Mouse (Mus musculus): ENCODE data around the gene Phactr1. TPM values are rescaled to one million over a fixed set of nuclear protein-coding genes. Genes with fewer than 3 reads are reported as not detected.

Phactr1 gene
- polyA plus RNA-seq, 1 experiment = not detected

DNA sequence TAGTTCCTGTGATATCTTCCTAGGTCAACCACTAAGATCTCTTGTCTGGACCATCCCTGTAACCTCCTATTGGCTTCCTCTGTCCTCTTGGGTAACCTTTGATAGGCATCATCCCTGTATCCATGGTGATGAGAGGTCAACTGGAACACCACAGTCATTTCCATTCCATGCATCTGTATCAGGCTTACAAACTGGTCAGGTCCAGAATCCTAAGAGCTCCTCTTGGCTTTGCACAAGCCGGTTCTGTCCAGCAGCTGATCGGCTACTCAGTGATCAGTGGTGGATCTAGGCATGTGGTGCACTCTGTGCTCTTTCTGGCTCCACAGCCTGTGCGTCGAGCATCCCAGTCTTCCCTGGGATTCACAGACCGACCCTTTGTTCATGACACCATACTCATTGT, 309.1 kb downstream of the Phactr1 start:
- H3K27me3 ChIP-seq (ENCODE audit: control insufficient read depth, insufficient read depth, insufficient read length) = no peaks in the 10 kb centered on the region
- no peaks in the 10 kb centered on the region for H3K79me2 ChIP-seq (ENCODE audit: control insufficient read depth, insufficient read depth)

DNA sequence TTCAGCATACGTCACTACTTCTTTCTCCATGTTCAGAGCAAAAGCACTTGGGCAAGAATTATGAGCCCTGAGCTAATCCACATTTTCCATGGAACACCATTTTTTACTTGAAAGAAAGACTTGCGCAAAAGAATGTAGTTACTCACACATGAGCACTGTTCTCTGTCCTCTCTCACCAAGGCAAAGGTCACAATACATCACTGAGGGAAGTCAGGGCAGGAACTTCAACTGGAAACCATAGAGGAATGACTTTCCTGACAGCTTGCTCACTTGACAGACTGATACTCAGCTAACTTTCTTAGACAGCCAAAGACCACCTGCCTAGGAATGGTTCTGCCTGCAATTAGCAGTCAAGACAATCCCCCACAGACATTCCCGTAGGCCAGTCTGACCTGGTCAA, 309.6 kb downstream of the Phactr1 start:
- Histone ChIP-seq H3K27me3 (ENCODE audit: control insufficient read depth, insufficient read depth, insufficient read length) (no peaks in the 10 kb centered on the region), H3ac (ENCODE audit: control insufficient read depth, insufficient read length) (no peak overlapping the region)
- no peak for TF ChIP-seq MYOG (IDR thresholded peaks at IDR 0.05; ENCODE audit: control insufficient read depth in 1 of 3, insufficient read depth in 1 of 3, insufficient read length in 2 of 3, low read depth in 2 of 3)
- TF ChIP-seq REST (IDR thresholded peaks at IDR 0.05; ENCODE audit: insufficient read depth, insufficient read length) = no peak
- no peak for TF ChIP-seq TCF3 (IDR thresholded peaks at IDR 0.05; ENCODE audit: insufficient read length, low read depth)
- no peak for TF ChIP-seq MAX (IDR thresholded peaks at IDR 0.05; ENCODE audit: low read depth)
- no peak for TF ChIP-seq USF1 (IDR thresholded peaks at IDR 0.05; ENCODE audit: low read depth)
- TF ChIP-seq CEBPB (IDR thresholded peaks at IDR 0.05; ENCODE audit: insufficient read depth, poor library complexity, severe bottlenecking) = no peak

More for the DNA sequence above, 309.1 kb downstream of the Phactr1 start:
- H3K4me2 ChIP-seq (ENCODE audit: low read depth) = no peak overlapping the region
- no peak overlapping the region for H3K4me3 ChIP-seq
- H3ac ChIP-seq (ENCODE audit: control insufficient read depth, insufficient read length) = no peak overlapping the region
- no peaks in the 10 kb centered on the region for H3K36me3 ChIP-seq (ENCODE audit: control insufficient read depth, insufficient read depth)
- TF ChIP-seq E2F4 (IDR thresholded peaks at IDR 0.05; ENCODE audit: insufficient read depth) = no peak
- no peak for TF ChIP-seq CEBPB (IDR thresholded peaks at IDR 0.05; ENCODE audit: insufficient read depth, poor library complexity, severe bottlenecking)
- TF ChIP-seq TCF12 (IDR thresholded peaks at IDR 0.05; ENCODE audit: insufficient read depth, poor library complexity, severe bottlenecking) = no peak
- TF ChIP-seq USF1 (IDR thresholded peaks at IDR 0.05; ENCODE audit: low read depth) = no peak
- TF ChIP-seq MAX (IDR thresholded peaks at IDR 0.05; ENCODE audit: low read depth) = no peak

DNA sequence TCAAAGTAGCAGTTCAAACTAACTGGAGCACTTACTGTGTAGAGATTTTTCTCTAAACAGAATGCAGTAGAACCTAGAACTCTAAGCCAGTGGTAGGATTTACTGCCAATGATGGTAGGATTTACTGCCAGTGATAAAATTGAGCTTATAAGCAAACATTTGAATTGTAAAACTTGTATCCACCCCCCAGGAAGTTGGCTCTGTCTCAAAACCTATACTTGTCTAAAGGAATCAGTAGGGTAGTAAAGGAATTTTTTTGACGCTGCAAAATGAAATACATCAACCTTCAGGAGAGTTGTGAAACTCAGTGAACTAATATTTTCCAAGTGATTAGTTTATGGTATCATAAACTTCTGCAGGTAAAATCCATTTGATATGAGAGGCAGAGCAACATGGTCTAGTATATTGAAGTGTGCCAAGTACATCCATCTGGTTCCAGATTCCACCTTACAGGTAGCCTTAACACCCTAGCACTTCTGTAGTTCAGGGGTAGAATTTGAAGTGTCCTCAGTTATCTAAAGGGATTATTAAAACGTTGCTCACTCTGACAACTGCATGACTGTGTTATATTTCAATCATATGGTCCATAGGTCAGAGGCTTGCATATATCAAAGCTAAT, 310.2 kb downstream of the Phactr1 start:
- TF ChIP-seq MYOG (IDR thresholded peaks at IDR 0.05; ENCODE audit: control insufficient read depth in 1 of 3, insufficient read depth in 1 of 3, insufficient read length in 2 of 3, low read depth in 2 of 3) = no peak
- TF ChIP-seq CEBPB (IDR thresholded peaks at IDR 0.05; ENCODE audit: insufficient read depth, poor library complexity, severe bottlenecking) = no peak
- Histone ChIP-seq H3K27me3 (ENCODE audit: control insufficient read depth, insufficient read depth, insufficient read length) (no peaks in the 10 kb centered on the region), H3K36me3 (ENCODE audit: control insufficient read depth, insufficient read depth) (no peaks in the 10 kb centered on the region), H3K4me3 (no peak overlapping the region), H3K4me2 (ENCODE audit: low read depth) (no peak overlapping the region), H3ac (ENCODE audit: control insufficient read depth, insufficient read length) (no peak overlapping the region), H3K79me2 (ENCODE audit: control insufficient read depth, insufficient read depth) (no peaks in the 10 kb centered on the region)

More for the DNA sequence above, 309.6 kb downstream of the Phactr1 start:
- Histone ChIP-seq H3K79me2 (ENCODE audit: control insufficient read depth, insufficient read depth) (no peaks in the 10 kb centered on the region), H3K4me2 (ENCODE audit: low read depth) (no peak overlapping the region), H3K36me3 (ENCODE audit: control insufficient read depth, insufficient read depth) (no peaks in the 10 kb centered on the region), H3K4me3 (no peak overlapping the region)

DNA sequence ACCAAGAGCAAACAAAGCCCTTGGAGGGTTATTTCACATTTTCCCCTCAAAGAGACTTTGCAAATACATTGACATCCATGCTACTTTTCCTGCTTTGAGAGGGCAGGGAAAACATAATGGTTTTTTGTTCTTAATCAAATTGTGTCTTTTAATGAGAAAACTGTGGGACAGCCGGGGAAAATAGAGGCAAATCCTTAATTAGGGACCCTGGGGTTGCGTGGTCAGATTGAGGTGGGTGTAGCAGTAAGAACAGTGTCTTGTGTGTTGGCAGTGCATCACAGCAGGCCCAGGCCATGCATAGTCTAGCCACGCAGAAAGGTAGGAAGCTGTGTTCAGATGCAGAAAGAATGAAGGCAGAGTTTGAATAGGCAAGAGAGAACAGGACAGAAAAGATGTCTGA, 310.7 kb downstream of the Phactr1 start:
- H3ac ChIP-seq (ENCODE audit: control insufficient read depth, insufficient read length) = no peak overlapping the region
- no peaks in the 10 kb centered on the region for H3K36me3 ChIP-seq (ENCODE audit: control insufficient read depth, insufficient read depth)
- no peaks in the 10 kb centered on the region for H3K79me2 ChIP-seq (ENCODE audit: control insufficient read depth, insufficient read depth)
- no peak overlapping the region for H3K4me3 ChIP-seq
- no peaks in the 10 kb centered on the region for H3K27me3 ChIP-seq (ENCODE audit: control insufficient read depth, insufficient read depth, insufficient read length)
- no peak overlapping the region for H3K4me2 ChIP-seq (ENCODE audit: low read depth)
- no peak for TF ChIP-seq POLR2AphosphoS2 (IDR thresholded peaks at IDR 0.05; ENCODE audit: insufficient read length, low read depth)
- no peak for TF ChIP-seq TCF3 (IDR thresholded peaks at IDR 0.05; ENCODE audit: insufficient read length, low read depth)

GRCm38 (mm10) chr13:42992306-42992705, 311.9 kb downstream of the Phactr1 start:
- Histone ChIP-seq H3K36me3 (ENCODE audit: control insufficient read depth, insufficient read depth) (no peaks in the 10 kb centered on the region), H3K79me2 (ENCODE audit: control insufficient read depth, insufficient read depth) (no peaks in the 10 kb centered on the region), H3ac (ENCODE audit: control insufficient read depth, insufficient read length) (no peak overlapping the region), H3K4me2 (ENCODE audit: low read depth) (no peak overlapping the region), H3K27me3 (ENCODE audit: control insufficient read depth, insufficient read depth, insufficient read length) (no peaks in the 10 kb centered on the region), H3K4me3 (no peak overlapping the region)
- TF ChIP-seq MYOG (IDR thresholded peaks at IDR 0.05; ENCODE audit: control insufficient read depth in 1 of 3, insufficient read depth in 1 of 3, insufficient read length in 2 of 3, low read depth in 2 of 3) (no peak), REST (IDR thresholded peaks at IDR 0.05; ENCODE audit: insufficient read depth, insufficient read length) (no peak), USF1 (IDR thresholded peaks at IDR 0.05; ENCODE audit: low read depth) (no peak), E2F4 (IDR thresholded peaks at IDR 0.05; ENCODE audit: insufficient read depth) (no peak), TCF3 (IDR thresholded peaks at IDR 0.05; ENCODE audit: insufficient read length, low read depth) (no peak), CEBPB (IDR thresholded peaks at IDR 0.05; ENCODE audit: insufficient read depth, poor library complexity, severe bottlenecking) (no peak), POLR2A (IDR thresholded peaks at IDR 0.05; ENCODE audit: insufficient read length, low read depth) (no peak), MAX (IDR thresholded peaks at IDR 0.05; ENCODE audit: low read depth) (no peak), MYOD1 (IDR thresholded peaks at IDR 0.05; ENCODE audit: control insufficient read depth in 1 of 3, insufficient read length in 2 of 3, low read depth in 2 of 3) (no peak), TCF12 (IDR thresholded peaks at IDR 0.05; ENCODE audit: insufficient read depth, poor library complexity, severe bottlenecking) (no peak), POLR2AphosphoS2 (IDR thresholded peaks at IDR 0.05; ENCODE audit: insufficient read length, low read depth) (no peak), SRF (IDR thresholded peaks at IDR 0.05; ENCODE audit: control insufficient read depth, insufficient read length, low read depth) (no peak)

DNA sequence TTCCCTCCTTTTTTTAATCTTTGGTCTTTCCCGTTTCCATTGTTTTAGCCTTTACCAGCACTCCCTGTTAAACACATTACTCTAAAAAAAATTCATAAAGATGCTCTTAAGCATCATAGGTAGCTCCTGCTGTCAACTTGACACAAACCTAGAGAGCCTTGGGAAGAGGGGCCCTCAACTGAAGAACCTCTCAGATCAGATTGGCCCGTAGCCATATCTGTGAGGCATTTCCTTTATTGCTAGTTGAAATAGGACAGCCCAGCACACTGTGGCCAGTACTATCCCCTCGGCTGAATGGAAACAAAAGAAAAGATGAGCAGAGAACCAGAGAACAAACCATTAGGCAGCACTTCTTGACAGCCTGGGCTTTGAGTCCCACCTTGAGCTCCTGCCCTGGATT, 313.9 kb downstream of the Phactr1 start:
- no peaks in the 10 kb centered on the region for H3K36me3 ChIP-seq (ENCODE audit: control insufficient read depth, insufficient read depth)
- H3K79me2 ChIP-seq (ENCODE audit: control insufficient read depth, insufficient read depth) = no peaks in the 10 kb centered on the region
- H3ac ChIP-seq (ENCODE audit: control insufficient read depth, insufficient read length) = no peak overlapping the region
- no peak for TF ChIP-seq USF1 (IDR thresholded peaks at IDR 0.05; ENCODE audit: low read depth)
- no peak for TF ChIP-seq MAX (IDR thresholded peaks at IDR 0.05; ENCODE audit: low read depth)
- TF ChIP-seq POLR2AphosphoS2 (IDR thresholded peaks at IDR 0.05; ENCODE audit: insufficient read length, low read depth) = no peak
- no peak for TF ChIP-seq TCF3 (IDR thresholded peaks at IDR 0.05; ENCODE audit: insufficient read length, low read depth)
- no peak for TF ChIP-seq TCF12 (IDR thresholded peaks at IDR 0.05; ENCODE audit: insufficient read depth, poor library complexity, severe bottlenecking)
- no peak for TF ChIP-seq MYOD1 (IDR thresholded peaks at IDR 0.05; ENCODE audit: control insufficient read depth in 1 of 3, insufficient read length in 2 of 3, low read depth in 2 of 3)
- no peak for TF ChIP-seq REST (IDR thresholded peaks at IDR 0.05; ENCODE audit: insufficient read depth, insufficient read length)
- TF ChIP-seq MYOG (IDR thresholded peaks at IDR 0.05; ENCODE audit: control insufficient read depth in 1 of 3, insufficient read depth in 1 of 3, insufficient read length in 2 of 3, low read depth in 2 of 3) = no peak
- TF ChIP-seq CEBPB (IDR thresholded peaks at IDR 0.05; ENCODE audit: insufficient read depth, poor library complexity, severe bottlenecking) = no peak
- TF ChIP-seq SRF (IDR thresholded peaks at IDR 0.05; ENCODE audit: control insufficient read depth, insufficient read length, low read depth) = no peak
- no peak for TF ChIP-seq E2F4 (IDR thresholded peaks at IDR 0.05; ENCODE audit: insufficient read depth)
- no peak overlapping the region for H3K4me2 ChIP-seq (ENCODE audit: low read depth)
- H3K4me3 ChIP-seq = no peak overlapping the region
- H3K27me3 ChIP-seq (ENCODE audit: control insufficient read depth, insufficient read depth, insufficient read length) = no peaks in the 10 kb centered on the region
